Mouse (Mus musculus) testis, adult 2 months (tissue): ENCODE data around the gene Grk1. TPM values are rescaled to one million over a fixed set of nuclear protein-coding genes. Genes with fewer than 3 reads are reported as not detected.

Experiments used
- H3K27ac ChIP-seq: fragments of 200-500 bp; 2 replicates; pipeline ENCODE4 v1.5.1; 2012; ENCODE audit warnings: low read depth, low read length; ENCODE audit not compliant: control insufficient read depth, insufficient read depth
- H3K27me3 ChIP-seq: fragments of 200-500 bp; 2 replicates; pipeline ENCODE4 v1.6.1; 2012; ENCODE audit warnings: mild to moderate bottlenecking, low read length, moderate library complexity; ENCODE audit not compliant: control insufficient read depth, insufficient read depth
- H3K36me3 ChIP-seq: fragments of 200-500 bp; 2 replicates; pipeline ENCODE4 v1.6.1; 2012; ENCODE audit warnings: mild to moderate bottlenecking, low read length; ENCODE audit not compliant: control insufficient read depth, insufficient read depth
- H3K4me1 ChIP-seq: fragments of 200-500 bp; 2 replicates; pipeline ENCODE4 v1.6.1; 2012; ENCODE audit warnings: low read length; ENCODE audit not compliant: control insufficient read depth, insufficient read depth
- H3K4me3 ChIP-seq: fragments of 200-500 bp; 2 replicates; pipeline ENCODE4 v1.5.1; 2012; ENCODE audit warnings: low read depth, mild to moderate bottlenecking, low read length, moderate library complexity, mixed read lengths; ENCODE audit not compliant: control insufficient read depth
- CTCF ChIP-seq: fragments of 200-500 bp; IDR thresholded peaks from 2 replicates; pipeline ENCODE4 v1.5.1; 2012; ENCODE audit warnings: low read depth, mild to moderate bottlenecking, inconsistent platforms, low read length, moderate library complexity; ENCODE audit not compliant: control insufficient read depth, insufficient read depth, insufficient replicate concordance
- POLR2A ChIP-seq: fragments of 200-500 bp; IDR thresholded peaks from 2 replicates; pipeline ENCODE4 v1.6.1; 2012; ENCODE audit warnings: low read depth, mild to moderate bottlenecking, inconsistent platforms, low read length, moderate library complexity; ENCODE audit not compliant: control insufficient read depth
- polyA plus RNA-seq: library from polyadenylated mRNA; depleted of rRNA; stranded (reverse); fragments of >200 nt; gene quantifications from 2 replicates; pipeline ENCODE4 v1.2.3, GENCODE M21; 2012

The Grk1 gene
- polyA plus RNA-seq, 1 experiment, result 0.04 TPM

- Histone ChIP-seq H3K4me1 (no peaks in the 10 kb centered on the region), H3K36me3 (no peaks in the 10 kb centered on the region), H3K4me3 (no peak overlapping the region), H3K27me3 (no peaks in the 10 kb centered on the region), H3K27ac (no peak overlapping the region)
- TF ChIP-seq CTCF (no peak), POLR2A (no peak)
Observed at GRCm38 (mm10) chr8:13446456-13446855, 41.6 kb downstream of the Grk1 start.

- Histone ChIP-seq H3K27me3 (no peaks in the 10 kb centered on the region), H3K4me1 (no peaks in the 10 kb centered on the region), H3K4me3 (no peak overlapping the region), H3K36me3 (no peaks in the 10 kb centered on the region), H3K27ac (no peak overlapping the region)
- TF ChIP-seq POLR2A (no peak), CTCF (no peak)
Observed at GRCm38 (mm10) chr8:13448145-13448544, 43.3 kb downstream of the Grk1 start.

DNA sequence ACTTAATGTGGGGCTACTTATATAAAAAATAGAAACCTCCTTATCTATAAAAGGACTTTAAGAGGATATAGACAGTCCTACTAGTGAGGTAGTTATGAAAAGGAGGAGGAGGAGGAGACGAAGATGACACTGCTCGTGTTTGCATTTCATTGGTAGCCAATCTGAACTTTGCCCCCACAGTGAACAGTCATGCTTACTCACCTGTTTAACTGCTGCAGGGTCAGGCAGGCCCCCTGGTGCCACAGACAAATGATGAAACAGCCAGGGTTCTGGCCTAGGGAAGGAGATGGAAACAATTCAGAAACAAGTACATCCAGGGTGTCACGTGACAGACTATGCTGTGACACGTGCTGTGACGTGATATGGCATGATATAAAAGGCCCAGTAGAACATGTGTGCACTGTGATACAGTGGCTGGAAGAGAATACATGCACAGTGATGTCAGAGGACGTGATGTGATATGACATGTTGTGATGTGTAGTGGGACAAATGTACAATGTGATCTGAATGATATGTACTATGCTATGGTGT lies 46.9 kb downstream of the Grk1 start:
- Histone ChIP-seq H3K27me3 (no peaks in the 10 kb centered on the region), H3K36me3 (no peaks in the 10 kb centered on the region), H3K4me1 (no peaks in the 10 kb centered on the region; the same call in 1 of the 2 replicates), H3K27ac (no peak overlapping the region), H3K4me3 (no peak overlapping the region)
- TF ChIP-seq CTCF (no peak), POLR2A (no peak)

DNA sequence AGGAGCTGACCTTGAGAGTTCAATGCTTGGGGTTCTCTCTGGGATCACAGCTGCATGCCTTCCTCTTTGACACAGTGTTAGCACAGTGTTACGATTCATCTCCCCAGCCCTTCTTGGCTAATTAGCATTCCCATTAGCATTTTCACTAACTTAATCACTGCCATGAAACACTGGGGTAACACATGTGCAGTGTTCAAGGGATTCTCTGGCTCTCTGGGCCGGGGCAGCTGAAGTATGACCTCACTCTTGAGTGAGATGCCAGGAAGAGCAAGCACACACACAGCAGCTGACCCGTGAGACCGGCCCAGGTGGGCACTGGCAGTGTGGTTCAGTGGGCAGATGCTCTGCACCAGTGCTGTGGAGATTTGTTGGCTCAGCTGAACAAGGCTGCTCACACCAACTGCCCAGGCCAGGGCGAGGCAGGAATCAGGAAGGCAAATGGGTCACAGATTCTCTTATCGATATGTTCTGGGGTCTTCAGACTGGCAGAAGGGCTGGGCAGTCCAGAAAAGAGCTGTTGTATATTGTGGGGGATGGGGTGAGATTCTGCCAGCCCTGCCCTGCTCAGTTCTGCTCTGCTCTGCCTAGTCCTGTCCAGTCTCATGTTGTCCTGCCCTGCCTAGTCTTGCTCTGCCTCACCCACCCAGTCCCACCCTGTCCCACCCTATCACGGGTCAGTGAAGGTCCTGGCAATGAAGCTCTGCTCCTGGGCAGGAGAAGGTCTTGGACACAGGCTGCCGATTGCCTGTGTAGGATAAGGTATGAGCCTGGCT lies 49.6 kb downstream of the Grk1 start:
- TF ChIP-seq CTCF (no peak), POLR2A (no peak)
- no peaks in the 10 kb centered on the region; the same call in 1 of the 2 replicates for H3K4me1 ChIP-seq
- H3K27ac ChIP-seq, result no peak overlapping the region
- H3K4me3 ChIP-seq, result no peak overlapping the region
- no peaks in the 10 kb centered on the region for H3K27me3 ChIP-seq
- no peaks in the 10 kb centered on the region for H3K36me3 ChIP-seq

DNA sequence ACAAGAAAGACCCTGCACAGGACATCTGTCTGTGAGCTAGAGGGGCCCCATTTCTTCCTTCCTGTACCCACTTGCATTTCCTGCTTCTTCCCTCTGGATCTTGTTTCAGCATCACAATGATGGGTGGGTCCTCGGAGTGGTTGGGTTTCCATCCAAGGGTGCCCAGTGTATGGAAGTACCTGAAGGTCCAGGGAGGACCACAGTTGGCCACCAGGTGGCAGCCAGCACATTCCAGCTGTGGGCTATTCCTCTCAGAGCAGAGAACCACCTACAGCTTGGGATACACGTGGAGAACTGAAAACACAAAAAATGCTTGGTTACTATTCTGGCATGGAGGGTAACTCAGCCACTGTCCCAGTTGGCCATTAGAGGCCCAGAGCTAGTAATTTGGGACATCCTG lies 50.4 kb downstream of the Grk1 start:
- H3K27me3 ChIP-seq, result no peaks in the 10 kb centered on the region
- H3K27ac ChIP-seq, result no peak overlapping the region
- H3K36me3 ChIP-seq, result no peaks in the 10 kb centered on the region
- TF ChIP-seq POLR2A, result no peak
- TF ChIP-seq CTCF, result peak; percentile 67; the same call in 1 of the 2 replicates
- H3K4me3 ChIP-seq, result no peak overlapping the region
- H3K4me1 ChIP-seq, result no peaks in the 10 kb centered on the region; the same call in 1 of the 2 replicates

DNA sequence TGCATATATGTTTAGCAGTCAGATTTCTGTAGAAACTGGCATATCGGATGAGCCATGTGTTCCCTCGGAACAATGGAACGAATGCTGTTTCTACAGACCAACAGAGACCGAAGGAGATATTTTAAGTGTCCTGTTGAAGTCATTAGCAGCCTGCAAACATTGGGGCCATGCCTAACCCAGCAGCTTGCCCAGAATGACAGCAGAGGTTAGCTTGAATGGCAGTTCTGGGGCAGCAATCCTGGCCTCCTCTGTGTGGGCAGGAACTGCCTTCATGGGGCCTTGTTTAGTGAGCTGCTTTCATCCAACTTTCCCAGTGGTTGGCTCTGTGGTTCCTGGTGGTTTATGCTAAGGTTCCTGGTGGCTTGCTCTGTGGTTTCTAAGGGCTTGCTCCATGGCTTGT lies 54.5 kb downstream of the Grk1 start:
- no peak overlapping the region for H3K27ac ChIP-seq
- TF ChIP-seq CTCF (no peak), POLR2A (no peak)
- H3K36me3 ChIP-seq, result no peaks in the 10 kb centered on the region
- H3K4me3 ChIP-seq, result no peak overlapping the region
- peaks cover 8% of the 10 kb centered on the region for H3K4me1 ChIP-seq
- H3K27me3 ChIP-seq, result no peaks in the 10 kb centered on the region

- Histone ChIP-seq H3K4me1 (peaks cover 15% of the 10 kb centered on the region), H3K36me3 (no peaks in the 10 kb centered on the region), H3K27ac (peak overlapping the region; percentile 41), H3K27me3 (no peaks in the 10 kb centered on the region), H3K4me3 (no peak overlapping the region)
- TF ChIP-seq CTCF, result no peak
Observed at GRCm38 (mm10) chr8:13461085-13461765, 56.3 kb downstream of the Grk1 start.
